In the genomic region with DNA sequence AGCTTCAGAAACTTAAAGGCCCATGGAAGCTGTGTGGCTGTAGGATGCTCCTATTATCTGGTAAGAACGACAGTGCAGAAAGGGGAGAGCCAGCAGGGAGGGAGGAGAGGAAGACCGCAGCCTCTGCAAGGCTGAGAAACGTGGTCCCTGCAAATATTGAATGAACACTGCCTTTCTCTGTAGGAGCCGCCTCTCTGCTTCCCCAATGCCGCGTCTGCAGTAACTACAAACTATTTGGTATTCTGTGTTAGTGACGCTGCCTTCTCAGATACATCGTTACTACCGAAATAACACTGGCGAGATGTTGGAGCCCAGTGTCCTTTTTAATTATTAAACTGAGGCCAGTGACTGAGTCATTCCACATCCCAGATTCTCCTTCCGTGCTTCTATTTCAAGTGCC, we compare ENCODE assay signal across 13 mouse cellular contexts.
DNase-seq lines count a peak whose midpoint lies in the region; ATAC-seq lines count a peak whose summit lies in the region.
"Had no signal": no experiment of that assay in that cellular context is flagged by ENCODE, and none has a peak within 500 bp of the region (broad histone marks: within the 10 kb centered on the region; RNA-seq: fewer than 3 reads in every experiment).

No protein-coding gene starts in this region.

- H3K4me3 ChIP-seq in hindbrain, embryonic 15.5 days: peak overlapping the region; percentile 64
- no peak overlapping the region for H3K4me3 ChIP-seq in hindbrain, embryonic 11.5 days (ENCODE audit: low read depth, low read length)
- H3K4me3 ChIP-seq in midbrain, embryonic 11.5 days (ENCODE audit: low read depth, low read length): no peak overlapping the region
- no peak overlapping the region for H3K4me3 ChIP-seq in midbrain, embryonic 10.5 days
- H3K4me3 ChIP-seq in neural tube, embryonic 14.5 days (ENCODE audit: low read depth, low read length): no peak overlapping the region; the same call in 1 of the 2 replicates
- H3K4me3 ChIP-seq: erythroblast, embryonic 14.5 days; limb, embryonic 12.5 days had no signal

- H3K9ac ChIP-seq in hindbrain, embryonic 15.5 days: no peak overlapping the region; the same call in 1 of the 2 replicates
- no peak overlapping the region for H3K9ac ChIP-seq in hindbrain, embryonic 11.5 days (ENCODE audit: low read depth, low read length)
- no peak overlapping the region for H3K9ac ChIP-seq in midbrain, embryonic 11.5 days (ENCODE audit: low read length)
- no peak overlapping the region for H3K9ac ChIP-seq in neural tube, embryonic 14.5 days (replicated peaks; ENCODE audit: low read depth, low read length)
- H3K9ac ChIP-seq: limb, embryonic 12.5 days had no signal

- 55% methylated on average over 11 of the region's 11 CpGs for WGBS in hindbrain, embryonic 15.5 days
- 72% methylated on average over 11 of the region's 11 CpGs for WGBS in hindbrain, embryonic 11.5 days
- WGBS in midbrain, embryonic 11.5 days: 78% methylated on average over 11 of the region's 11 CpGs
- 75% methylated on average over 11 of the region's 11 CpGs for WGBS in midbrain, embryonic 10.5 days
- WGBS in neural tube, embryonic 14.5 days: 60% methylated on average over 11 of the region's 11 CpGs

- 0 out of 2 replicates have a peak, but pooled peaks cover 3% of the 10 kb centered on the region for H3K27me3 ChIP-seq in hindbrain, embryonic 15.5 days
- peaks cover 4% of the 10 kb centered on the region; the same call in 1 of the 2 replicates for H3K27me3 ChIP-seq in hindbrain, embryonic 11.5 days (ENCODE audit: control insufficient read depth, insufficient read depth, low read length)
- H3K27me3 ChIP-seq in midbrain, embryonic 11.5 days (ENCODE audit: control insufficient read depth, insufficient read depth, low read length): peaks cover 10% of the 10 kb centered on the region
- H3K27me3 ChIP-seq in midbrain, embryonic 10.5 days (ENCODE audit: low read depth, poor library complexity, severe bottlenecking): peaks cover 47% of the 10 kb centered on the region
- no peaks in the 10 kb centered on the region for H3K27me3 ChIP-seq in neural tube, embryonic 14.5 days (ENCODE audit: control insufficient read depth, insufficient read depth, low read length)

- H3K27ac ChIP-seq in hindbrain, embryonic 15.5 days (replicated peaks): peak overlapping the region; percentile 32; the same call in 1 of the 2 replicates
- no peak overlapping the region for H3K27ac ChIP-seq in hindbrain, embryonic 11.5 days (ENCODE audit: low read depth, low read length)
- no peak overlapping the region for H3K27ac ChIP-seq in midbrain, embryonic 11.5 days (ENCODE audit: low read depth, low read length)
- H3K27ac ChIP-seq in midbrain, embryonic 10.5 days (replicated peaks): no peak overlapping the region
- H3K27ac ChIP-seq in neural tube, embryonic 14.5 days (ENCODE audit: low read depth, low read length): no peak overlapping the region
- H3K27ac ChIP-seq: limb, embryonic 12.5 days had no signal

- DNase-seq in frontal cortex, postnatal 25 days (ENCODE audit: low spot score in 2 of 2): no peak
- no peak for DNase-seq in hindbrain, embryonic 11.5 days (ENCODE audit: low spot score)
- DNase-seq in midbrain, embryonic 11.5 days (ENCODE audit: low spot score, missing footprints): peak; percentile 28
- DNase-seq in midbrain, embryonic 10.5 days (ENCODE audit: low spot score): no peak
- no peak for DNase-seq in gastrocnemius, adult 18-20 months (ENCODE audit: low spot score)
- DNase-seq: adrenal gland, postnatal 25 days; kidney, postnatal 36 days; lung, adult 2 months had no signal

- no peaks in the 10 kb centered on the region for H3K36me3 ChIP-seq in hindbrain, embryonic 15.5 days
- no peaks in the 10 kb centered on the region for H3K36me3 ChIP-seq in hindbrain, embryonic 11.5 days (ENCODE audit: control insufficient read depth, insufficient read depth, low read length)
- H3K36me3 ChIP-seq in midbrain, embryonic 11.5 days (ENCODE audit: control insufficient read depth, insufficient read depth, low read length): no peaks in the 10 kb centered on the region
- H3K36me3 ChIP-seq in midbrain, embryonic 10.5 days: no peaks in the 10 kb centered on the region
- no peaks in the 10 kb centered on the region for H3K36me3 ChIP-seq in neural tube, embryonic 14.5 days (ENCODE audit: control insufficient read depth, insufficient read depth, low read length)
- H3K36me3 ChIP-seq: limb, embryonic 12.5 days had no signal

- H3K9me3 ChIP-seq in hindbrain, embryonic 15.5 days: no peaks in the 10 kb centered on the region
- H3K9me3 ChIP-seq in hindbrain, embryonic 11.5 days (ENCODE audit: control insufficient read depth, low read length): no peaks in the 10 kb centered on the region
- no peaks in the 10 kb centered on the region for H3K9me3 ChIP-seq in midbrain, embryonic 11.5 days (ENCODE audit: control insufficient read depth, low read length)
- H3K9me3 ChIP-seq in midbrain, embryonic 10.5 days (replicated peaks): no peaks in the 10 kb centered on the region
- no peaks in the 10 kb centered on the region for H3K9me3 ChIP-seq in neural tube, embryonic 14.5 days (ENCODE audit: control insufficient read depth, low read length)
- H3K9me3 ChIP-seq: limb, embryonic 12.5 days had no signal

- peak; percentile 28 for ATAC-seq in frontal cortex, adult (ENCODE audit: low TSS enrichment)
- ATAC-seq in hindbrain, embryonic 15.5 days (ENCODE audit: low FRiP score, low read depth): no peak
- ATAC-seq in hindbrain, embryonic 11.5 days (ENCODE audit: low FRiP score): no peak
- ATAC-seq in midbrain, embryonic 11.5 days (ENCODE audit: low FRiP score): no peak
- no peak for ATAC-seq in neural tube, embryonic 14.5 days (ENCODE audit: low read depth)

- H3K4me2 ChIP-seq in hindbrain, embryonic 15.5 days: peak overlapping the region; percentile 81
- no peak overlapping the region for H3K4me2 ChIP-seq in hindbrain, embryonic 11.5 days (replicated peaks; ENCODE audit: low read depth, low read length)
- H3K4me2 ChIP-seq in midbrain, embryonic 11.5 days: no peak overlapping the region
- H3K4me2 ChIP-seq in neural tube, embryonic 14.5 days (ENCODE audit: low read depth, low read length): peak overlapping the region; percentile 22; the same call in 1 of the 2 replicates
- H3K4me2 ChIP-seq: limb, embryonic 12.5 days had no signal

- H3K4me1 ChIP-seq in hindbrain, embryonic 15.5 days (replicated peaks): peaks cover 12% of the 10 kb centered on the region
- H3K4me1 ChIP-seq in hindbrain, embryonic 11.5 days (replicated peaks; ENCODE audit: control insufficient read depth, insufficient read depth, low read length): no peaks in the 10 kb centered on the region
- no peaks in the 10 kb centered on the region for H3K4me1 ChIP-seq in midbrain, embryonic 11.5 days (ENCODE audit: control insufficient read depth, insufficient read depth, low read length)
- peaks cover 11% of the 10 kb centered on the region for H3K4me1 ChIP-seq in midbrain, embryonic 10.5 days
- H3K4me1 ChIP-seq in neural tube, embryonic 14.5 days (ENCODE audit: control insufficient read depth, insufficient read depth, low read length): no peaks in the 10 kb centered on the region

Comparison
In these comparisons a context has a peak if more than half of its experiments do, and no peak if none do; other contexts are left out.
1. H3K4me2 ChIP-seq: peak in hindbrain, embryonic 15.5 days (single experiment) and neural tube, embryonic 14.5 days (single experiment); none in hindbrain, embryonic 11.5 days (single experiment) and midbrain, embryonic 11.5 days (single experiment).